Mouse (Mus musculus) layer of hippocampus, adult 2 months (tissue): ENCODE measurements at regions not wholly inside any gene's neighbourhood (a gene's known extent, or its start where the extent isn't known, plus 50 kb on each side); places are given as distances from the start of the nearest gene placed in this dataset.
A peak's percentile ranks its signal among the peaks of the same experiment; 100 is the strongest.

Experiments used
- DNase-seq, 2 experiments: peaks; one replicate each; pipeline ENCODE4 v3.0.0; 2022; ENCODE audit warnings: low spot score in 2 of 2
- H3K27ac ChIP-seq: fragments of 200-600 bp; 2 replicates; pipeline ENCODE4 v1.8.1; 2022
- H3K4me3 ChIP-seq: fragments of 200-600 bp; 2 replicates; pipeline ENCODE4 v1.8.1; 2022; ENCODE audit warnings: mild to moderate bottlenecking
- CTCF ChIP-seq: fragments of 200-600 bp; conservative IDR thresholded peaks from 2 replicates; pipeline ENCODE4 v1.8.1; 2022; ENCODE audit warnings: antibody characterized with exemption, mild to moderate bottlenecking, moderate library complexity

DNA sequence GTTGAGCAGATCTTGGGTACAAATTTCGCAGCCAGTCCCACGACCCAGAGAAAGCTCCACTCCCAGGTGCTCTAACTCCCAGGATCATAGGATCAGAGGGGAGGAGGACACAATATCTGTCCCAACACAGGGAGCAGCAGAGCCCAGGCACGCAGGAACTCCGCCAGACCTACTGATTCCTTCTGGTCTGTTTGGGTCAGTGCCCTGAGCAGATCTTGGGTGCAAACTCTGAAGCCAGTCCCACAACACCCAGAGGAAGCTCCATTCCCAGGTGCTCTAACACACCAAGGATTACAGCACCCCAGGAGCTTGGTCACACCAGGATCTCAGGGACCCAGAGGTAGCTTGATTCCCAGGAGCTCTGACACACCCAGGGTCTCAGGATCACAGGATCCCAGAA is 110.2 kb upstream of the Ankrd55 start:
- Histone ChIP-seq H3K27ac (no peak overlapping the region), H3K4me3 (no peak overlapping the region)
- DNase-seq = no peak
- no peak for TF ChIP-seq CTCF

DNA sequence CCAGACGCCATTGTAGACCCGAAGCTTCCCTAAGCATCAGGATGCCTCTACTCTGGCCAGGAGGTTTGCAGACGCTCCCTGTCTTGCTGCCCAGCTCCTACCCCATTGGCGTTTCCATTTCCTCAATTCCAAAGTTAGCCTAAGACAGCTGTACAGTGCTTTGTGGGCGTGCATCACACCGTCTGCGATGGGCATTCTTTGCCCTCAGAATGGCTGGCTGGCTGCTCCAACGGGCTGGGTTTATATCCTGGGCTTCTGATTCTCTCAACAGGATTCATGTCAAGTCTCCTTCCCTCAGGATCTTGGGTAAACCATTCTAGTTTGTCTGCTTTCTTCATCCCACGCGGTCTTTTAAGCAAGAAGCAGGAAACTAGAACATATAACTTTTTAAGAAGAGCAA is 104.3 kb upstream of the Ankrd55 start:
- Histone ChIP-seq H3K4me3 (no peak overlapping the region), H3K27ac (no peak overlapping the region)
- TF ChIP-seq CTCF = no peak
- no peak for DNase-seq

DNA sequence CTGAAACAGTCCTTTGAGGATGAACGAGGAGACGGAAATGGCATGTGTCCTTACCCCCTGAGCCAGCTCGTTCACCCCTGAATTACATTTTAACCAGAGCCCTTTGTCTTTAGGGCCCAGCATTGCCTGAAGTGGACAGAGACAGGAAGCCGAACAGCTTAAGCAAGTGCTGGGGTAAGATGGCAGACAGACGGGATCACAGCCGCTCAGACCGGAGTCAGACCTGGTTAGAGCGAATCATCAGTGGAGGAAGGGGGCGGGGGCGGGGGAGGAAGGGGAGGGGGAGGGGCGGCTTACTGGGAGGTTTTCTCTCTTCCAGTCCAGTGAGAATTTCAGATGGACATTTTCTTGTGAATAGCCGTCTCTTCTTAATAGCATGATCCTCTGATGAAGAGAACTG is 103.1 kb upstream of the Ankrd55 start:
- H3K4me3 ChIP-seq = no peak overlapping the region
- no peak overlapping the region for H3K27ac ChIP-seq
- no peak for TF ChIP-seq CTCF
- no peak for DNase-seq

DNA sequence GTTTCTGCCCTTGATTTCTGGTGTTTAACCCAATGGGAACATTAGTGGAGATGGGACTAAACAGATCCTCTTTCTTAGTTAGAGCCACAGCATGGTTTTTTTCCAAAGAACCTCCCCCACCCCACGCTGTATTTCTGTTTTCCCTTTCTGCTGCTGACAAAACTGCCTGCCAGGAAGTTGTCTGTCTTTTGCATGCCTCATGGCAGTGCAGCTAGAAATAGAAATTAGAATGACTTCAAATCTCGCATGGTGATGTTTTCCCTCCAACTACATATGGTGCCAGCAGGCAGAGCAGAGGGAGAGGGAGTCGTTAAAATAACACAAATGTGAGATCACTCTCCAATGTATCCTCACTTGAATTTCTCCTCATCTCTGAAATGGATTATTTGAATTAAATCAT is 101.0 kb upstream of the Ankrd55 start:
- Histone ChIP-seq H3K4me3 (no peak overlapping the region), H3K27ac (no peak overlapping the region)
- no peak for TF ChIP-seq CTCF
- peak; percentile 71 to 86 for DNase-seq

DNA sequence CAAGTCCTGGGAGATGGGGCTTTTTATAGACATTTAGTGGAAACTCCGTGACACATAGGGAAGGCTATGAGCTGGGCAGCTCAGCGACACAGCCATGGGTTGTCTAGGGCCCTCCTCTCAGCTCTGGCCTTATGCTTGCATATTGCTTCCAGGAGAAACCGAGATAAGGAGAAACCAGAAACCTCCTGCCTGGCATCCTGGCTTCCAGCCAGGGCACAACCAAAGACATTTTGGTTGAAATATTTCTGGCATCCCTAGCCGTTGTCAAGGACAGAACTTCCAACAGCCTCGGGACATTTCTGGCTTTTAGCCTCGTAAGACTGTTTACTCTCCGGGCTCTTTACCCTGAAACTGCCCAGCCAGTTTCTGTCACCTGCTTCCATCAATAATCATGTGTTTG is 99.9 kb upstream of the Ankrd55 start:
- no peak for TF ChIP-seq CTCF
- H3K4me3 ChIP-seq = no peak overlapping the region
- no peak for DNase-seq
- no peak overlapping the region for H3K27ac ChIP-seq

DNA sequence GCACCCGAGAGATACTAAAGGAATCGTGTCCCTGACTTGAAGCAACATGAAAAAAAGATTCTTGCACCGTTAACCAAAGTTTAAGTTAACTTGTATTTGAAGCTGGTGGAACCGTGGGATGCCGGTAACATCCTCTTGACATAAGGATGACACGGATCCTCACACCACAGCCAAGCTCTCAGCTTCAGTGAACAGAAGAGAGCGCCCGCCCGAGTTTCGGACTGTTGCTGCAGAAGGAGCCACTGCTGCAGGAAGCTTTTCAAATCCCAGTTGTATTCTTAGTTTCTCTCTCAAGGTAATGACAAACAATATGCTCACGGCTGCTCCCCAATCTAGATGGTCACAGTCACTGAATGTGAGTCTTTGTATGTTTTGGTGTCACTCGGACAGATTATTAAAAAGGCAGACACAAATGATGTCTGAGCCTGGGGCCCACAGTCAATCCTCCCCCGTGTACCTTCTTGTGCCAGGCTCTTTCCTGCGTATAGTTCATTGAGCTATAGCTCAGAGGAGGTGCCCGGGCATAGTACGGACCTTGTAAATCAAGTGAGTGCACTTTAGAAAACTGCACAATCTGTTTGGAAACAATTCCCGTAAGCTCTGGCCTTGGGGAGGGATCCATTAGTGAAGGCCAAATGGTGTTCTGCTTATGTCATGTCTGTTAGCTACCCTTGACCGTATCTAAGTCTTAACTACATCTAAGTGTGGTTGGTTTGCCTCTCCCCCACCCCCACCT is 99.3 kb upstream of the Ankrd55 start:
- TF ChIP-seq CTCF = no peak
- Histone ChIP-seq H3K27ac (no peak overlapping the region), H3K4me3 (no peak overlapping the region)
- no peak for DNase-seq

DNA sequence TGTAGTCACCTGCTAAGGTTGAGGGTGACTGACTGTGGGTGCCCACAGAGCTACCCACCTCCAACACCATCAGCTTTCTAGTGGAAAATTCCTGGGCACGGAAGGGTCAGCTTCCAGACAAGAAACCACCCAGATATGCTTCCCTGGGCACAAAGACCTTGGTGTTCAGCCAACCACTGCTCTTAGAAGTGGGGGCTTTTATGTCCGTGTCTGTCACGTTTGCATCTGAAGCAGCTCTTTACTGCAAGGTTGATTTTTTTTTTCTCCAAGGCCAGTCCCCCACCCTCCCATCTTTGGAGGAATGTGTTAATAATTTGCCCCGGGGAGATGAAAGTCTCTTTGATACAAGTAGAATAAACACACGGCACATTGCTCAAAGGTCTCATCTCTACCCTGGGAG is 98.6 kb upstream of the Ankrd55 start:
- H3K4me3 ChIP-seq = no peak overlapping the region
- TF ChIP-seq CTCF = no peak
- no peak for DNase-seq
- H3K27ac ChIP-seq = no peak overlapping the region

DNA sequence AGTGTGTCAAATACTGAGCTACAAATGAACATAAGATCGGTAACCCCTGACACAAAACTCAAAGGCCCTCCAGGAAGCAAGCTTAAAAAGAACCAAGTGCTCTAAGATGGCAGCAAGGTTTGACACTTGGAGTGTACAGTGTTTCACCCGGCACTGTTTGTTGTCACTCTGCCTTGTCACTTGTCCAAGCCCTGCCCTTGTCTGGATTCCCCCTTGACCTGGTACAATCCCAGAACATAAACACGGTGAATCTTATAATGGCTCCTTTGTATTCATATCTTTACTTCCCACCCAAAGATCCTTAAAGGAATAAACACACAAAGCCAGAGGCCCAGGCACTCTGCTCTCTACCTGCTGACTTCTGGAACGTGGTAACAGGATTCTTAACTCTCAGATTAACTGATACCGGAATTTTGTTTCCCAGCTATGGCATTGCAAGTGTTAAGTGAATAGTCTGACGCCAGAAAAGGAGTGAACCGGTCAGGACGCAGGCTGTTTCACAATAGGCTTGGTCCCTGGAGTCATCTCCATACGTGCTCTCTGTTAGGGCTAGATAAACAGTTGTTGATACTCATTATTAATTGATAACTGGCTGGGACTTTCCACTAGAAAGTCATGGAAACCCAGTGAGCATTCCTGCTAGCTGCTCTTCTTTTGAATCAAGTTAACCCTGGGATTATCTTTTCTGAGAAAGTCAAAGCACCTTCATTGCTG is 95.9 kb upstream of the Ankrd55 start:
- DNase-seq = no peak
- H3K27ac ChIP-seq = no peak overlapping the region
- TF ChIP-seq CTCF = no peak
- H3K4me3 ChIP-seq = no peak overlapping the region

DNA sequence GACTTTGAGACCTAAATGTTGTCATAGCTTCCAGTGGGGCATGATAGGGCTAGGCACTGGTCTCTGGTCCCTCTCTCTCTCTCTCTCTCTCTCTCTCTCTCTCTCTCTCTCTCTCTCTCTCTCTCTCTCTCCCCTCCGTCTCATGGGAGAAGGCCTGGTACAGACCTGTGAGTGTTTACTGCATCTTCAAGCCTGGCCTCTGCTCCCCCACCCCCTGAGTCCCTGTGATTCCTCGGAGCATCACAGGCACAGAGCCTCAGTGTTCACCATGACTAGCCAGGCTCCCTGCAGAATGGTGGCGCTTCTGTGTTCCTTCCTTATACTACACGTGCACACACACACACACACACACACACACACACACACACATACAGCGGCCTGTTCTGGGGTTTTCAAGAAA is 94.6 kb upstream of the Ankrd55 start:
- Histone ChIP-seq H3K27ac (no peak overlapping the region), H3K4me3 (no peak overlapping the region)
- DNase-seq = no peak
- no peak for TF ChIP-seq CTCF

DNA sequence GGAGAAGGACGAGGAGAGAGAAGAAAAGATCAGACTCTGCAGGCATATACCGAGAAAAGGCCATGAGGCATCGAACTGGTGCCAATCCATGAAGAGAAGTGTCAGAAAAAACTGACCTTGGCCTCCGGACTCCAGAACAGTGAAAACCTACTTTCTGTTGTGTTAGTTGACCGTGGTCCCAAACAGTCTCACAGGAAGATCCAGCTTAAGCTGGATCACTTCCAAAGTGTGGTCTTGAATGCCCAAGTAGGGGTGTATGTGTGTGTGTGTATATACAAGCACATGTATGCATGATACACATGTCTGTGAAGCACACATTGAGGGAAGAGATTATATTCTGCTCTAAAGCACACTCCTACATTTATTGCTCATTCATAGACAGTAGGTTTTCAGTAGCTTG is 93.3 kb upstream of the Ankrd55 start:
- no peak for TF ChIP-seq CTCF
- no peak for DNase-seq
- Histone ChIP-seq H3K27ac (no peak overlapping the region), H3K4me3 (no peak overlapping the region)

DNA sequence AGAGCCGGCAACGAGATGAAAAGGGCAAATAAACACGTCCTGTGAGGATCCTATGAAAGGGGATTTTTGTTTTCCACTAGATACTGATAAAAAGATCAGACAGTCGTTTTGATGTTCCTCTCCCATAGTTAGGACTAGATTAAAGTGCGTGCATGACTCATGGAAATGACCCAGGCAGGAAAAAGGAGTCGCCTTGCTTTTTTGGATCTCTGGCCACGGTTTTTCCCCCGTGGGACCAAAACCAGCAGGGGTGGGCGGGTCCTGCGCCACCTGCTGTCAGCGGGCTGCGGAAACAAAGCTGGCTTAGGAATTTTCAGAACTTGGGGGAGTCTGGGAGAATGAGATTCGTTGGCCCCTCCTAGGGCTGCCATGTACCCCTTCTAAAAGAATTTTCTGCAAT is 91.5 kb upstream of the Ankrd55 start:
- DNase-seq = peak; percentile 11 to 35
- TF ChIP-seq CTCF = peak; percentile 84
- peak overlapping the region; percentile 33; the same call in 1 of the 2 replicates for H3K4me3 ChIP-seq
- peak overlapping the region; percentile 48; the same call in 1 of the 2 replicates for H3K27ac ChIP-seq

DNA sequence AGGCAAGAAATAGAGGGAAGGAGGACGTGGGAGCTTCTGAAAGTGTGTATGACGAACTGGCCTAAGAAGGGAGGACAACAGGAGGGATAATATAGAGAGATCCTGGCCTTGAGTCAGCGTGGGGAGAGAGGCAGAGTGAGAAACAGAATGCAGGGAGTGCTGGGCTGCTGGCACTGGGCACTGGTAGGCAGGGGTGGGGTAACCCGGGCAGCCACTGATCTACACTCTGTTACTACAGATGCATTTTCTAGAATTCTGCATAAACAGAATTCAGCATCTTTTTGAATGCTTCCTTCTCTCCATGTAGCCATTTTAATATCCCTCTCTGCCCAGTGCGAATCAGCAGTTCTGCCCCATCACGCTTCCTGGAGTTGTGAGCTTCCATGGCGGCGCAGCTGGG is 84.5 kb upstream of the Ankrd55 start:
- DNase-seq = no peak
- no peak overlapping the region for H3K27ac ChIP-seq
- no peak overlapping the region for H3K4me3 ChIP-seq
- TF ChIP-seq CTCF = no peak

DNA sequence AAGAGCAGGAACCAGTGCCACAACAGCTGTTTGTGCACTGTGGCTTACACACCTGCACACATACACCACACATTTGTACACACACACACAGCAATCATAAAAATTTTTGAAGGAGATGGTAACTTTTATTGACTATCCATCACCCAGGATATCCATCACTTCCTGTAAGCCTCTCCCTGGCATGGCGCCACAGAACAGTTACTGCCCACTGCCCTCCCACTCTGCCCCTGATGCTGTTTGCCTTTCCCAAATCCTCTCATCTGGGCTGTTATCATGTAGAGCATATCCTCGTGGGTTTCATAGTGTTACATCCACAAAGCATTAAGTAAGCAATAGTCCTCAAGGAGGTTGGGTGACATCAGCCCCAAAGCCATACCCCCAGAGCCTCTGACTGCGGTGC is 84.0 kb upstream of the Ankrd55 start:
- no peak for DNase-seq
- H3K27ac ChIP-seq = no peak overlapping the region

DNA sequence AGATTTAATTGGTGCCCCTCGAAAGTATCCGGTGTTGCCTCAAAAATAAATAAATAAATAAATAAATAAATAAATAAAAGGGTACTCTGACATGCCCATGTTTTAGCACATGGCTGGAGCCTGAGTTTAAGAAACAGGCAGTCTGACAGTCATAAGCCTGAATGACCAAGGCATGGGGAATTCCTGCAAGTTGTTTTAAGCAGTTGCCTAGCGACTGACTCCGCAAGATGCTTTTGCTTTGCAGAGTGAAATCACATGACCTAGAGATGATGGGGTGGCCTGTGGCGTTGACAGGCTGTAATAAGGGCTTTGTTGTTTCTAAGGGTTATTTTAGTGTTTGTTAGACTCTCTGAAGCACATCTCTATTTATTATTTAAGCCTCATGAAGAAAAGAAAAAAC is 83.4 kb upstream of the Ankrd55 start:
- H3K27ac ChIP-seq = no peak overlapping the region
- TF ChIP-seq CTCF = no peak
- H3K4me3 ChIP-seq = no peak overlapping the region
- DNase-seq = no peak

More for the DNA sequence above, 84.0 kb upstream of the Ankrd55 start:
- TF ChIP-seq CTCF = no peak
- no peak overlapping the region for H3K4me3 ChIP-seq
